Mouse (Mus musculus) liver, postnatal 0 days (tissue): ENCODE measurements around the gene Gm7694. TPM values are rescaled to one million over a fixed set of nuclear protein-coding genes. Genes with fewer than 3 reads are reported as not detected.
A peak's percentile ranks its signal among the peaks of the same experiment; 100 is the strongest.

Experiments
- ATAC-seq: fragments of 200-750 bp; cut with Nextera tagmentation; 2 replicates; pipeline ENCODE4 v1.8.0; 2017; ENCODE audit warnings: mild to moderate bottlenecking, moderate library complexity
- DNase-seq: peaks from one replicate; pipeline ENCODE4 v3.0.0-alpha.2; 2016
- H3K27ac ChIP-seq: fragments of 300-500 bp; sonication (generic); 2 replicates; pipeline ENCODE4 v1.5.1; 2014; ENCODE audit warnings: antibody characterized with exemption, moderate library complexity, mild to moderate bottlenecking, low read depth
- H3K27me3 ChIP-seq: fragments of 300-500 bp; sonication (generic); 2 replicates; pipeline ENCODE4 v1.6.1; 2014; ENCODE audit warnings: low read length, control low read depth, mixed read lengths; ENCODE audit not compliant: insufficient read depth
- H3K36me3 ChIP-seq: fragments of 300-500 bp; sonication (generic); replicated peaks from 2 replicates; pipeline ENCODE4 v1.6.1; 2014; ENCODE audit warnings: mild to moderate bottlenecking, control low read depth, low read length, moderate library complexity, mixed read lengths; ENCODE audit not compliant: insufficient read depth
- H3K4me1 ChIP-seq: fragments of 300-500 bp; sonication (generic); 2 replicates; pipeline ENCODE4 v1.6.1; 2014; ENCODE audit warnings: antibody characterized with exemption, mild to moderate bottlenecking, control low read depth; ENCODE audit not compliant: insufficient read depth
- H3K4me2 ChIP-seq: fragments of 300-500 bp; sonication (generic); 2 replicates; pipeline ENCODE4 v1.6.1; 2014; ENCODE audit warnings: low read depth, mild to moderate bottlenecking, low read length, moderate library complexity, mixed read lengths
- H3K4me3 ChIP-seq: fragments of 300-500 bp; sonication (generic); 2 replicates; pipeline ENCODE4 v1.5.1; 2014; ENCODE audit warnings: low read depth, low read length
- H3K9ac ChIP-seq: fragments of 300-500 bp; sonication (generic); replicated peaks from 2 replicates; pipeline ENCODE4 v1.6.1; 2014; ENCODE audit warnings: mild to moderate bottlenecking, moderate library complexity
- H3K9me3 ChIP-seq: fragments of 300-500 bp; sonication (generic); 2 replicates; pipeline ENCODE4 v1.6.1; 2016; ENCODE audit warnings: mild to moderate bottlenecking, control low read depth, low read length, mixed read lengths
- CTCF ChIP-seq: sonication (generic); IDR thresholded peaks from 2 replicates; pipeline ENCODE4 v1.5.1; 2016; ENCODE audit warnings: antibody characterized with exemption, low read depth
- EP300 ChIP-seq: IDR thresholded peaks from 2 replicates; pipeline ENCODE4 v1.6.1; 2016; ENCODE audit warnings: antibody characterized with exemption, low read depth, mild to moderate bottlenecking
- WGBS: fragments of 180-500 bp; shearing (Covaris S2); extraction: QIAGEN DNeasy Blood & Tissue Kit; methylation state at CpG from one replicate; pipeline ENCODE4 v1.1.7; 2014; ENCODE audit not compliant: insufficient replicate concordance; 5-methylcytosine and 5-hydroxymethylcytosine counted together
- polyA plus RNA-seq: library from polyadenylated mRNA; unstranded; fragments of >200 nt; fragmentation: Nextera tagmentation; extraction: Ambion mirVana; gene quantifications from 2 replicates; pipeline ENCODE4 v1.2.1, GENCODE M21; 2015

Gene Gm7694
- polyA plus RNA-seq, 1 experiment from 2014 or later = 2.7 TPM

DNA sequence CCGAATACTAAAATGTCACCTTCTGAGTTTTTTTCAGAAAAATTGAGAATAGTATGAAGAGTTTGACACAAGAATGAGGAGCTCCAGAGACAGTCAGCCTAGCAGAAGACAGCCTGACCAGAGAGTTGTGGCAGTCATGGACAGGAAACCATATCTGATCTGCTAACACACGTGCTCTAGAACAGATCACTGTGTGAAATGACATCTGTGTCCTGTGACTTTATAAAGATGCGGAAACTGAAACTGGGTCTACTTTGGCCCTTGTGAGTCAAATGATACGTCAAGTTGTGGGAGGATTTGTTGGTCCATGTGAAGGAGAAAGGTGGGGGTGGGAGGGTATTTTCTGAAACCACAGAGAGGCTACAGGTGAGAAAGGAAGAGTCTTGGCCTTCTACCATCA is 35.4 kb downstream of the Gm7694 start:
- Histone ChIP-seq H3K36me3 (no peaks in the 10 kb centered on the region), H3K4me3 (no peak overlapping the region), H3K27ac (no peak overlapping the region), H3K27me3 (no peaks in the 10 kb centered on the region), H3K9me3 (peaks cover 5% of the 10 kb centered on the region; the same call in 1 of the 2 replicates), H3K4me1 (no peaks in the 10 kb centered on the region), H3K9ac (no peak overlapping the region), H3K4me2 (no peak overlapping the region)
- 58% methylated on average over 4 of the region's 4 CpGs for WGBS
- no peak for DNase-seq
- TF ChIP-seq EP300 = no peak
- no peak for TF ChIP-seq CTCF
- ATAC-seq = no peak

DNA sequence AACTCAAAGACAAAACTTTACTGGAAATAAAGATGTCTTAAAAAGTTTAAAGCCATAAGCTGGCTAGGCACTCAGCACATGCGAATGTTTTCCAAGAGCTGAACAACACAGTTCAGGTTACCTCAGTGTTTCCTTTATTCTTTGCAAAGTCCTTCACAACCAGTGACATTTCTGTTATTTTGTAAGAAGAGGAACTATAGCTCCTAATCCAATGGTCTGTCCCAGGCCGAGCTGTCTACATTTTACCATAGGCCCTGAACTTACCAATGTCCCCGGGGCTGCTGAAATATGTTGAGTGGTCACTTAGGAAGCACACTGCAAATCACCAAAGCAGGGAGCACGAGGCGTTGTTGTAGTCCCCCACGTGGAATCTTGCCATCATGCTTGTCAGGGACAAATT is 35.9 kb downstream of the Gm7694 start:
- H3K4me1 ChIP-seq = no peaks in the 10 kb centered on the region
- H3K36me3 ChIP-seq = no peaks in the 10 kb centered on the region
- no peak overlapping the region for H3K9ac ChIP-seq
- no peak overlapping the region for H3K4me3 ChIP-seq
- ATAC-seq (no peak), DNase-seq (no peak)
- peaks cover 5% of the 10 kb centered on the region; the same call in 1 of the 2 replicates for H3K9me3 ChIP-seq
- 63% methylated on average over 6 of the region's 6 CpGs for WGBS
- TF ChIP-seq CTCF (no peak), EP300 (no peak)
- no peak overlapping the region for H3K27ac ChIP-seq
- no peak overlapping the region for H3K4me2 ChIP-seq
- no peaks in the 10 kb centered on the region for H3K27me3 ChIP-seq

- Histone ChIP-seq H3K9me3 (no peaks in the 10 kb centered on the region), H3K36me3 (no peaks in the 10 kb centered on the region), H3K4me2 (peak overlapping the region; percentile 76), H3K4me1 (0 out of 2 replicates have a peak, but pooled peaks cover 2% of the 10 kb centered on the region), H3K27ac (peak overlapping the region; percentile 45), H3K27me3 (no peaks in the 10 kb centered on the region), H3K4me3 (peak overlapping the region; percentile 70), H3K9ac (peak overlapping the region; percentile 70)
- DNase-seq (peak; percentile 86), ATAC-seq (peak; percentile 100)
- no peak for TF ChIP-seq EP300
- no peak for TF ChIP-seq CTCF
- 10% methylated on average over 22 of the region's 32 CpGs for WGBS
Measured at GRCm38 (mm10) chr1:170255560-170255910, 50.6 kb downstream of the Gm7694 start.

- Histone ChIP-seq H3K27ac (peak overlapping the region; percentile 45), H3K4me1 (0 out of 2 replicates have a peak, but pooled peaks cover 2% of the 10 kb centered on the region), H3K9ac (peak overlapping the region; percentile 70), H3K4me3 (peak overlapping the region; percentile 70), H3K27me3 (no peaks in the 10 kb centered on the region), H3K36me3 (no peaks in the 10 kb centered on the region), H3K4me2 (peak overlapping the region; percentile 76), H3K9me3 (no peaks in the 10 kb centered on the region)
- WGBS = 23% methylated on average over 30 of the region's 30 CpGs
- DNase-seq (no peak), ATAC-seq (peak; percentile 76)
- TF ChIP-seq CTCF = no peak
- TF ChIP-seq EP300 = no peak
Measured at GRCm38 (mm10) chr1:170254893-170255559, 51.1 kb downstream of the Gm7694 start.

Other genes with a start within 250 kb of the Gm7694 start
- 0.84 and 1.4 TPM in 2 replicates for gene Ddr2, start 195.6 kb downstream of the Gm7694 start, polyA plus RNA-seq
- gene Uap1, start 131.4 kb downstream of the Gm7694 start, polyA plus RNA-seq = 19.6 and 22.3 TPM in 2 replicates
- gene Uhmk1, start 90.9 kb downstream of the Gm7694 start, polyA plus RNA-seq = 3.3 and 3.4 TPM in 2 replicates
- gene Sh2d1b2, start 73.6 kb downstream of the Gm7694 start, polyA plus RNA-seq = not detected in 2 replicates
- 0.31 and 0.46 TPM in 2 replicates for gene Sh2d1b1, start 29.0 kb downstream of the Gm7694 start, polyA plus RNA-seq
- 0.24 and 0.48 TPM in 2 replicates for gene Spata46, start 2.5 kb upstream of the Gm7694 start, polyA plus RNA-seq